Mouse (Mus musculus) embryo, embryonic 9.5 days (tissue): ENCODE data around the gene Cacna1i.

Experiments
- DNase-seq: peaks from one replicate; pipeline ENCODE4 v3.0.0-alpha.2; 2017; ENCODE audit errors: extremely low spot score

Gene Cacna1i

DNA sequence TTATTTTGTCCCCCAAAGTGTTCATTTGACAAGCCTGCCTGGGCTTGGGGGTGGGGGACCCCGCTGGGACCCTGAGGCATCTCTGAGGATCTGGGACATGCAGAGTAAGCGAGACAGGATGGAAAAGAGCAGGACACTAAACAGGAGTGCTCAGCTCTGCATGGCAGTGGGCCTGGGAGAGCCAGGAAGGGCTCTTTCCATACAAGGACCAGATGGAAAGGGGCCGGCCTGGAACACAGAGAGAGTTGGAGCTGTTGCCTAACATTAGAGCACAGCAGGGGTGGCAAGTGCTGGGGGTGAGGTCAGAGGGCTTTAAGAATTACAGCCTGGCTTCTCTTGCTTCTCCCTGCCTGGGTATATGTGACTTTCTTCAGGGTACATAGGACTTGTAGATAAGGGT lies 43.2 kb downstream of the Cacna1i start:
- no peak for DNase-seq

- DNase-seq, result no peak
Measured at GRCm38 (mm10) chr15:80334766-80335165, 47.7 kb downstream of the Cacna1i start.

DNA sequence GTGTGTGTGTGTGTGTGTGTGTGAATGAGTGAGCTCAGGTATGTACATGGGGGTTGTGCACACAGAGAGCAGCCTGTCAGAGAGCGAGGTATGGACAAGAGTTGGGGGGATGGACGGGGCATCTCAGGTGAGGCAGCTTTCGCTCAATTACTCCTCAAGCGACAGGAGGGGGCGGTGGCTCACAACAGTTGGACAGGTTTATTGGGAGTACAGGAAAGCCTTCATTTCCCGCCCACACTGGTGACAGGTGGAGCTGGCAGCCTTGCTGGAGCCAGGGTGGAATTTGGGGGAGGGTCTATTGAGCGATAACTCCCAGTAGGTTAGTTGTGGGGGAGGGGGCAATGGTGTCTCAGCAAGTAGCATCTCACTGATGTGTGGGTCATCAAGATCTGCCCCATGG lies 48.2 kb downstream of the Cacna1i start:
- DNase-seq, result no peak

DNA sequence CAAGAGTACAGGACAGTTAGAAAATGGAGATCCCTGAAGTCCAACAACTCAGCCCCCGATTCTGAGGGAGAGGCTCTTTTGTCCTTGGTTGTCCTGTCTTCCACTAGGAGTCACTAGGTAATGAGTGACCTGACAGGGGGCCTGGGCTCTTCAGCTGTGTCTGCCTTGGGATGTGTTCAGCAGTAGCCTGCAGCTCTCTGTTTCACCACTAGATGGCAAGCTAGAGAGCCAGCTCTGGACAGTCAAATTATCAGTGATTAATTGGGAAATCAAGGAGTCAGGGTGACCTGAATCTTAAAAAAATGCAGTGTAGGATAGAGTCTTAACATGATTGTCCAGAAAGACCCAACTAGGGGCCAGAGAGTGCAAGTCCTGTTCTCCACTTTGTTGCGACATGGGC lies 53.3 kb downstream of the Cacna1i start:
- DNase-seq, result peak; percentile 41

GRCm38 (mm10) chr15:80342394-80342793 lies 55.4 kb downstream of the Cacna1i start:
- DNase-seq, result no peak

- DNase-seq, result no peak
Measured at GRCm38 (mm10) chr15:80343031-80343430, 56.0 kb downstream of the Cacna1i start.

GRCm38 (mm10) chr15:80343731-80344130 lies 56.7 kb downstream of the Cacna1i start:
- no peak for DNase-seq

- no peak for DNase-seq
Measured at GRCm38 (mm10) chr15:80346510-80346909, 59.5 kb downstream of the Cacna1i start.

- DNase-seq, result no peak
Measured at GRCm38 (mm10) chr15:80350431-80350830, 63.4 kb downstream of the Cacna1i start.

DNA sequence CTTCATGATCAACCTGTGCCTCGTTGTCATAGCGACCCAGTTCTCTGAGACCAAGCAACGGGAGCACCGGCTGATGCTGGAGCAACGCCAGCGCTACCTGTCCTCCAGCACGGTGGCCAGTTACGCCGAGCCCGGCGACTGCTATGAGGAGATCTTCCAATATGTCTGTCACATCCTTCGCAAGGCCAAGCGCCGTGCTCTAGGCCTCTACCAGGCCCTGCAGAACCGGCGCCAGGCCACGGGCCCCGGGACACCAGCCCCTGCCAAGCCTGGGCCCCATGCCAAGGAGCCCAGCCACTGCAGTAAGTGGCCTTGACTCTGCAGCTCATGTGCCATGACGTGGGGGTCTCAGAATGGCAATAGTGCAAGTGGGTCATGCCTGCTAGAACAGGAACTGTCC lies 71.8 kb downstream of the Cacna1i start:
- DNase-seq, result no peak

DNA sequence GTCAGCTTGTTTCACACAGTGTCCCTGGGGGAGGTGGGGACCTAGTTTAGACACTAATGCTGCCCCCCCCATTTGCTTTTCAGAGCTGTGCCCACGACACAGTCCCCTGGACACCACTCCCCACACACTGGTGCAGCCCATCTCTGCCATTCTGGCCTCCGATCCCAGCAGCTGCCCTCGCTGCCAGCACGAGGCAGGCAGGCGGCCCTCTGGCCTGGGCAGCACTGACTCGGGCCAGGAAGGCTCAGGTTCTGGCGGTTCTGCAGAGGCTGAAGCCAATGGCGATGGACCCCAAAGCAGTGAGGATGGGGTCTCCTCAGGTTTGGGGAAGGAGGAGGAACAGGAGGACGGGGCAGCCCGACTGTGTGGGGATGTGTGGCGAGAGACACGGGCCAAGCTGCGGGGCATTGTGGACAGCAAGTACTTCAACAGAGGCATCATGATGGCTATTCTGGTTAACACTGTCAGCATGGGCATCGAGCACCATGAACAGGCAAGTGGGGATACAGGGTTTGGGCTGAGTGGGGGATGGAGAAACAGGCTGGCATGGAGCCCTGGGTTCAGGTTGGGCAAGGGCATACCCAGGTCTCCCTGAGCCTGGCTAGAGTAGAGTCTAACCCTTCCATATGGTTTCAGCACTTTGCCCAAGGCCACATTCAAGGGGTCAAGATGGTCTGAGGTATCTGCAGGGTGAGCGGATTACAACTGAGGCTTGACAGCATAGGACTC lies 74.9 kb downstream of the Cacna1i start:
- no peak for DNase-seq

DNA sequence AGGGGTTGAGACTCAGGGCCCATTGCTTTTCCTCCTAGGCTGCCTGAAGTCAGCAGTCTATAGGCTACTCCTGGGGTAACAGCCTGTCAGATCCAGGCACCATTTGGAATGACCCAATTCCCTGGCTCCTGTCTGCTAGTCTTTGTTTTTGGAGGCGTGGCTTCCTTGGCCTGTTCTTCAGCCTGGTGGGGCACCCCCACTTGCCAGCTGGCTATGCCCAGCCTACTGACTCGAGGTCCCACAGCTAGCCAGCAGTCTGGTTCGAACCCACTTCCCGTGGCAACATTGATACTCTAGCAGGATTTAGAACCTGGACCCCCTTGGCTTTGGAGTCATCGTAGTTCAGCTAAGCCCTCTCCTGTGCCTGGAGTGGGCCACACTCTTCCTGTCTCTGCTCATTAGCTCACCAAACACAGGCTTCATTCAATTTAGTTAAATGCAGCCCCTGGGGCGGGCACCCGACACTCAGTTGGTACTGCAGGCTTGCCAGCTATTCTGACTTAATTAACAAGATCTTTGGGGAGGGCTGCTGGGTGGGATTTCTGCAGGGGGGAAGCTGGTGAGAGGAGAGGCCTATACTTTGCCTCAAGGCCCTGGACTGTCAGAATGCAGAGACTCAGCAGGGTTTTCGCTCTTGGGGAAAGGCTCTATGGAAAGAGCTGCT lies 75.6 kb downstream of the Cacna1i start:
- DNase-seq, result no peak

DNA sequence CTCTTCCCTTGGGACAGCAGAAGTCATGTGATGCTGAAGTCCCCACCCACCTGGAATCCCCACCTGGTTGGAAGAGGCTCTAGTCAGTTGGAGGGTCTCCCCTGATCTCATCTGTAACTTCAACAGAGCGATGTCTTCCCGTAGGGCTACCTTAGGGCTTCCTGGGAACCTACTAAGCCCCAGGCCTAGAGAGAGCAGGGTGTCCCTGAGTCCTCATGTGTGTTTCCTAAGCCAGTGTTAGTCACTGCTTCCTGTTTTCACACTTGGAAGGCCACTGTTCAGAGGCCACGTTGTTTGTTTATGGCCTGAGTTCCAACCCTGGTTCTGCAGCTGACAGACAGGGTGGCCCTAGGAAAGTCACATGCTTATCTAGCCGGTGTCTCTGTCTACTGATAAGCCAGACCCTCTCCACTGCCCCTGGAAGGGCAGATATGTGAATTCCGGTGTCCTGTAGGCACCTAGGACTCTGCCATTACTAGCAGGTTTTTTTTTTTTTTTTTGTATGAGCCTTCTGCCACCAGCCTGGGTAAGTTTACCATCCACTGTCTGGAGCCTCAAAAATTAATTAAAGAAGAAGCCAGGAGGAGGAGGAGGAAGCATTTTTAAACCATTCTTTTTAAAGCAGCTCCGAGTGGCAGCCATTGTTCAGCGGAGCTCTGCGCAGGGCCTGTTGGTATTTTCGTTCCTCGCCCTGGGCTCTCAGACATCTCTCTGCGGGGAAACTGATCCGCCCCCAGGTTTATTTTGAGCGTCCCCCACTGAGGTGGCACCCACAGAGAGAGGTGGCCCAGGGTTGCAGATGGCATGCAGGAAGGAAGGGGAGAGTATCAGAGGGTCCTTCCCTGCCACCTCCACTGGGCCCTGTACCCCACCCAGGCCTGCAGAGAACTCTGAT lies 77.0 kb downstream of the Cacna1i start:
- no peak for DNase-seq

DNA sequence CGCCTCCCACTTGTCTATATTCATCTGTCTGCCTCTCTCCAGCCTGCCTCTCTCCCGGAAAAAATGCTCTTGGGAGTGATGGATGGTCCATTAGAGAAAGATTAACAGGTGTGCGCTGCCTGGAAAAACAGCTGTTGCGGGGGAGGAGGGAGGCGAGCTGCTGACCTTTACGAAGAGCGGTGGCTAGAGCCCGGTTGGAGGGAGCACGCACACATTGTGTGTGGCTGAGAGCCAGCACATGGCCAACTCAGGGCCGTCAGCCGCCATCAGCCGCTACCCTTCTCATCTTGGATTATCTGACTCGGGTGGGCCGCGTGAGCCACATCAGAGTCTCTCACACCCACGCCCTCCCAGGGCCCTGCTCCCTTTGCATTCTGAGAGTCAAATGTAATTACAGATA lies 79.9 kb downstream of the Cacna1i start:
- DNase-seq, result peak; percentile 40

DNA sequence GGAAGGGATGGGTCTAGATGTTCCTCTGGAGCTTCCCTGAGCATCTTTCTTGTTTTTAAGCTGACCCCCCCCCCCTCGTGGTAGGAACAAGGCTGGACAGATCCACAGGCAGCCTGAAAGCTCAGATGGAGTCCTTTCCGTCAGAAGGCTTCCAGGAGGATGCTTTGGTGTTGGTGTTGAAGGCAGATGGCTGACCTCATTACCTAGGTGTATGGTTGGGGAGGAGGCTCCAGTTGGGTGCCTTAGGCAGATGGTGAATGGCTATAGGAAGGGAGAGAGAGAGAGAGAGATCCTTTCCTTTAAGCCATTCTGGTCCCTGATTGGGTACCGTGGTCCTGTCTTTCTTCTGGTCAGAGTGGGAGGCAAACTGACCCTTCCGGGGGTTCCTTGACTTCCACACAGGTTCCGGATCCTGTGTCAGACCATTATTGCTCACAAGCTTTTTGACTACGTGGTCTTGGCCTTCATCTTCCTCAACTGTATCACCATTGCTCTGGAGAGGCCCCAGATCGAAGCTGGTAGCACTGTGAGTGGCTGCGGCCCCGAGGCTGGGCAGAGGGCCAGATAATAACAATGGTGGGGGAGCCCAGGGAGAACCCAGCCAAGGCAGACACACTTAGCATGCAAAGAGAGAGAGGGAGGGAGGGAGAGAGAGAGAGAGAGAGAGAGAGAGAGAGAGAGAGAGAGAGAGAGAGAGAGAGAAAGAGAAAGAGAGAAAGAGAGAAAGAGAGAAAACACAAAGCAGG lies 86.4 kb downstream of the Cacna1i start:
- DNase-seq, result no peak

DNA sequence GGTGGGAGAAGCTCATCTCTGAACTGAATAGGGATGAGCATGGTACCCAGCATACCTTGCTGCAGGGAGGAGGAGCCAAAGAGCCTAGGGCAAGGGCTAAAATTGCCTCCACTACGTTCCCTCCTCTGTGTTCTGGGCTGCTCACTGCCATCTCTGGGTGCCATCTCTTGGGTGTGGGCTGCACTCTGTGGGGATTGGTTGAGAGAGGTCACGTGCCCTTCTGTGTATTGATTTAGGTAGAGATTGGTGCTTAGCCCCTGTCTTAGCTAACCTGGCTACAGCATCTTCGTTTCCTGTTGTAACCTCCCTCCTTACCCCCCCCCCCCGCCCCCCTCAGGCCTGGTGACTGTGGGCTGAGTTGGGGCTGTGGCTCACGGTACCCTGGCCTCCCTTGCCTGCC lies 87.8 kb downstream of the Cacna1i start:
- DNase-seq, result no peak

DNA sequence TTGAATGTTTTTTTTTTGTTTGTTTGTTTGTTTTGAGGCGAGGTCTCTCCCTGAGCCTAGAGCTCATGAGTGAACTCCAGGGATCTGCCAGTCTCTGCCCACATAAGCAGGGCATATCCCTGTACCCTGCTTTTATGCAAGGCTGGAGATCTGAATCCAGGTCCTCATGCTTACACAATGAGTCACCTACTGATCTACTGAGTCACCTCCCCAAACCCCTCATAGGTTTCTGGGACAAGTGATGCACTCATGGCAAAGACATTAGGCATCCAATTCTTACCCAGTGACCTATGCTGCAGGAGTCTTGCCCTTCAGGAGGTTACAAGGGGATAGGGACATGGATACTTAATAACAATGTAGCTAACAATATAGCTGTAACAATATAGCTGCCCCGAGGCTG lies 100.1 kb downstream of the Cacna1i start:
- DNase-seq, result no peak

- no peak for DNase-seq
Measured at GRCm38 (mm10) chr15:80391791-80392190, 104.8 kb downstream of the Cacna1i start.

- no peak for DNase-seq
Measured at GRCm38 (mm10) chr15:80395035-80395434, 108.0 kb downstream of the Cacna1i start.

- DNase-seq, result no peak
Measured at GRCm38 (mm10) chr15:80399451-80399850, 112.4 kb downstream of the Cacna1i start.

GRCm38 (mm10) chr15:80401387-80401898 lies 114.4 kb downstream of the Cacna1i start:
- DNase-seq, result no peak

DNA sequence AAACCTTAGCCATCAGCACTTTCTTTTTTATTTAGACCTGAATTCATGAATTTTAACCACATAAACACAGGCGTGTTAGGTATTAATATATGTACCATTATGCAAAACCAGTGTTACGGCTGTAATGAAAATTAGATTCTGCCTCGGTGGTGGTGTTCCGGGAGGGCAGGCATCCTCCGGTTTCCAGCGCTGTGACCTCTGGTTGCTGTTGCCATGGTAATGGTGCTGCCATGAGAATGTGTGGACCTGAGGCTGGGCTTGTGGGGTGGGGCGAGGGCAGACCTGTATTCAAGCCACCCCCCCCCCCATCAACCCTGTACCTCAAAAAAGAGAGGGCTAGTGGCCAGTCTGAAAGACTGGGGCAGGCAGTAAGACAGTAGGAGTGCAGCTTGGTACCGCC lies 114.9 kb downstream of the Cacna1i start:
- no peak for DNase-seq
